Mouse (Mus musculus): ENCODE measurements around the gene Gm8356. TPM values are rescaled to one million over a fixed set of nuclear protein-coding genes. Genes with fewer than 3 reads are reported as not detected.
"Not testable (repeated sequence)": the region's sequence is repeated elsewhere in the genome, so short reads cannot be mapped to it uniquely, and the experiment has no call there.

The Gm8356 gene
- not detected in 2 replicates for total RNA-seq (2015)
- not detected in 2 replicates for total RNA-seq (2017)

DNA sequence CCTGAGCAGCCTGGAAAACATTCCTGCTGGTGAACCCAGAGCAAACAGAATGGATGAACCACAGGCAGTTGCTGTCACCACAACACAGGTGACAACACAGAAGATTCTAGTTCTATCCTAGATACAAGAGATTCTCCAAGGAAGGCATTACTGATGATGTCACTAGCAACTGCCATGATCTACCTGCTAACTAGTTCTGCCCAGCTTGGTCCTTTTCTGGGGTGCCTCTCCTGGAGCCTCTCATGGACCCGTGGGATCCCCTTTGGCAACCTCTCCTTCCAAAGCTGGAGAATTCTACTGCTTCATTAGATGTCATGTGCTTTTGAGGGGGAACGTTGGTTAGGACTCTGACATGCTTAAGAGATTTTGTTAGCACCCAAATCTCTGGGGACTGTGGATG, at the start of gene Gm8356:
Gene Gm8356, minus strand, starts transcription at position 101 of the 400 bp plus-strand sequence.
- ATAC-seq (ENCODE audit: poor library complexity, severe bottlenecking) = not testable (repeated sequence)

DNA sequence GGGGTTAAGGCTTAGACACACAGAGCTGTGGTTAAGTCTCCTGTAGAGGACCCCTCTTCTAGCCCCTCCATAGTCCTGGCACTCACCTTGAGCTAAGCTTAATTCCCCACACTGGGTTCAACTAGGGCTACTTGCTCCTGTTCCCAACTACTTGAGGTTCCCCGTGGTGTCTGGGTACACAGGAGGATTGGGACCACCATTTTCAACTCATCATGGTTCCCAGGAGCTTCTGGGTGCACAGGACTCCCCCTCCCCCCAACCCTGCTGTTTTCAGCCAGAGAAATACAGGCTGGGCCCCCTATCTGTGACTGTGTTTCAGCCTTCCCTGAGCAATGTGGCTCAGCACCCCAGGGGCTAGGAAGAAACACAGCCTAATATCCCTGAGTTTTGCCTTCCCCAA, 50.8 kb downstream of the Gm8356 start:
- not testable (repeated sequence) for ATAC-seq (ENCODE audit: poor library complexity, severe bottlenecking)

DNA sequence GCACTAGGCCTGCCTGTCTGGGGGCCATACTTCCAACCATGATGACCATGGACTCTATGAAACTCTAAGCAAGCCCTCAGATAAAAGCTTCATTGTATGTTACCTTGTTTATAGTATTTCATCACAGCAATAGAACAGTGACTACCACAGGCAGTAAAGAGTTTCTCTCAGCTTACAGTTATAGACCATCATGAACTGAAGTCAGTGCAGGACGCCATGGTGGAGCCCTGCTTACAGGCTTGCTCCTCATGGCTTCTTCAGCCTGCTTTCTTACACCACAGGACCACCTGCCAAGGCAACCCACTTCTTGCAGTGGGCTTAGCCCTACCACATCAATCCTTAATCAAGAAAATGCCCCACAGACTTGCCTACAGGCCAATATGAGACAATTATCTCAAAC, 51.5 kb downstream of the Gm8356 start:
- not testable (repeated sequence) for ATAC-seq (ENCODE audit: poor library complexity, severe bottlenecking)

DNA sequence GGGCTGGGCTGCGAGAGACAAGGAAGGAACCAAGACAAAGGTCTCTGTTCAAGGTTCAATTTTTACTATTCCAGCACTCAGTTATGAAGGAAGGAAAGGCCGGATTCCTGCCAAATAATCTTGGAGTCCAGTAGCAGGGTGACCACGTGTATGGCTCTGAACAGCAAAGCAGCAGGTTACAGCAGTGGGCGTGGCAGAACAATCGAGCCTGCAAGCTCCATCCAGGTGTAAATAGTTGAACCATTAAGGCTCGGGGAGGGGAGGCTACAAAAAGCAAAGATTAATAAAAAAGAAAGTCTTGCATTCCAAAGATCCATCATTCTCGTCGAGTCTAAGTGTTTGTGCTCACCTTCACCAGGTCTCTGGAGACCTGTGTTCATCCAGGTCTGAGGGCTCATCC, 55.0 kb downstream of the Gm8356 start:
- not testable (repeated sequence) for ATAC-seq (ENCODE audit: poor library complexity, severe bottlenecking)

Other genes starting within 250 kb of the Gm8356 start
- gene Gm21103, start 232.4 kb downstream of the Gm8356 start, total RNA-seq (2015) = not detected in 2 replicates
- not detected in 2 replicates for gene Gm21103, start 232.4 kb downstream of the Gm8356 start, total RNA-seq (2017)
- not detected in 2 replicates for gene Gm3618, start 193.6 kb downstream of the Gm8356 start, total RNA-seq (2015)
- not detected in 2 replicates for gene Gm3618, start 193.6 kb downstream of the Gm8356 start, total RNA-seq (2017)
- not detected in 2 replicates for gene Gm16440, start 147.0 kb downstream of the Gm8356 start, total RNA-seq (2015)
- gene Gm16440, start 147.0 kb downstream of the Gm8356 start, total RNA-seq (2017) = not detected in 2 replicates
- not detected in 2 replicates for gene Gm3591, start 124.8 kb downstream of the Gm8356 start, total RNA-seq (2015)
- not detected in 2 replicates for gene Gm3591, start 124.8 kb downstream of the Gm8356 start, total RNA-seq (2017)
- not detected in 2 replicates for gene Gm3594, start 92.7 kb downstream of the Gm8356 start, total RNA-seq (2015)
- gene Gm3594, start 92.7 kb downstream of the Gm8356 start, total RNA-seq (2017) = not detected in 2 replicates
- not detected in 2 replicates for gene Gm3629, start 53.3 kb upstream of the Gm8356 start, total RNA-seq (2015)
- not detected in 2 replicates for gene Gm3629, start 53.3 kb upstream of the Gm8356 start, total RNA-seq (2017)
- not detected in 2 replicates for gene Gm3460, start 85.1 kb upstream of the Gm8356 start, total RNA-seq (2015)
- gene Gm3460, start 85.1 kb upstream of the Gm8356 start, total RNA-seq (2017) = not detected in 2 replicates
- not detected in 2 replicates for gene Gm10251, start 146.9 kb upstream of the Gm8356 start, total RNA-seq (2015)
- not detected in 2 replicates for gene Gm10251, start 146.9 kb upstream of the Gm8356 start, total RNA-seq (2017)
- gene Gm8050, start 183.0 kb upstream of the Gm8356 start, total RNA-seq (2015) = not detected in 2 replicates
- gene Gm8050, start 183.0 kb upstream of the Gm8356 start, total RNA-seq (2017) = not detected in 2 replicates
- gene Gm3636, start 205.0 kb upstream of the Gm8356 start, total RNA-seq (2015) = 0.50 TPM in 1 of 2 replicates, not detected in the other
- not detected in 2 replicates for gene Gm3636, start 205.0 kb upstream of the Gm8356 start, total RNA-seq (2017)
- not detected in 2 replicates for gene Gm8362, start 237.1 kb upstream of the Gm8356 start, total RNA-seq (2015)
- not detected in 2 replicates for gene Gm8362, start 237.1 kb upstream of the Gm8356 start, total RNA-seq (2017)

Measured in megakaryocyte, adult 5-6 weeks (primary cell).